Mouse (Mus musculus): Measurements from ENCODE around the gene Slc9a9.
A peak's percentile ranks its signal among the peaks of the same experiment; 100 is the strongest.
"Not testable (repeated sequence)": the region's sequence is repeated elsewhere in the genome, so short reads cannot be mapped to it uniquely, and the experiment has no call there.

The Slc9a9 gene

GRCm38 (mm10) chr9:94669791-94670577 lies at the start of gene Slc9a9:
Gene Slc9a9, plus strand, starts transcription at chr9:94669909.
- DNase-seq (ENCODE audit: low read depth, low spot score), result peak; percentile 28

DNA sequence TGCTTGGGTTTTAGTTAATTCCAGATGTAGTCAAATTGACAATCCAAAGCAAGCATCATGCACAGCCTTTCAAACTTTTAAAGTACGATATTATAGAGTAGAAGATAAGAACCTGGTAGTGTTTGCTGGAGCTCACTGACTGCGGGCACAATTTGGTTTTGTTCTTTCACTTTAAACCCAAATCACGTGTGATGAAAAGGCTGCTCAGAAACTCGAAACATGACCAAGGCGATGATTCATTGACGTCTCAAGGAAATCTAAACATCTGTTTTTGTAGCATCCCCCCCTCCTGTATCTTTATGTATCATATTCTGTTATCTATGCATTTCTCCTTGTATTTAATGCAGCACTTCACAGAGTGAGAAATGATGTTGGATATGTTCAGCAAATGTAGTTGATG lies 49.4 kb upstream of the Slc9a9 start:
- DNase-seq (ENCODE audit: low read depth, low spot score), result no peak

DNA sequence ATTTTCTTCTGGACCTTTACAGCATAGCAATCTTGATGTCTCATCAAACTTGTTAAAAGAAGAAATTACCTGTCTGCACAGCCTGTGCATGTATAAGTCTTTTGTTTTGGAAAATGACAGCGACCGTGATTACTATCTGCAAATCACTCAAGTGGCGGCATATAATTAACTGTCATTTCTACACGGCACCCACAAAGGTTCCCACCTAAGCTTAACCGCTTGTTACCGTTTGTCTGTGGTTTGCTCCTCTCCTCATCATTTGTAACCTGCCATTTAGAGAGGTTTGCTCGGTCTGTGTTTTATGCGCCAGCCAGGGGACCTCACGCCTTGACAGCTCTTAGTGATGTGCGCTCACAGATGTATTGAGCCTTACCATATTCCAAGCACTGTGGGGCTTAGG lies 48.9 kb upstream of the Slc9a9 start:
- DNase-seq (ENCODE audit: low read depth, low spot score), result no peak

- no peak for DNase-seq (ENCODE audit: low read depth, low spot score)
Observed at GRCm38 (mm10) chr9:94621902-94622301, 47.8 kb upstream of the Slc9a9 start.

- no peak for DNase-seq (ENCODE audit: low read depth, low spot score)
Observed at GRCm38 (mm10) chr9:94626737-94627136, 43.0 kb upstream of the Slc9a9 start.

DNA sequence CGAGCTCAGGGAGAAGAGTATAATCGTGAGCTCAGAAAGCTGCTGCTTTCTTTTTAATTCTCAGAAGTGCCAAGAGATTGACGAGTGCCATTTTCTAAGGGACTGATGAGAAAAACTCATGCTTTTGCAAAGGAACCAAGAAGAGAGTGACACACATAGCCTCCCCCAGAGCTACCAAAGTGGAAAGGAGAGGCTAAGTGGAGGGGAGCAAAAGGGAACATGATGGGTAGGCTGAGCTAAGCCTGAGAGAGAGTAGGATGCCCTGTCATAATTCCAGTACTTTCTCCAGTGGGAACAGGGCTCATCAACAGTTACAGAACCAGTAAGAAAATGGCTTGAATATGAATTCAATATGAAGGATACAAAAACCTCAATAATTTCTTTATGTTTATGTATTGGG lies 40.8 kb upstream of the Slc9a9 start:
- DNase-seq (ENCODE audit: low read depth, low spot score), result no peak

GRCm38 (mm10) chr9:94634275-94634674 lies 35.4 kb upstream of the Slc9a9 start:
- DNase-seq (ENCODE audit: low read depth, low spot score), result not testable (repeated sequence)

- DNase-seq (ENCODE audit: low read depth, low spot score), result no peak
Observed at GRCm38 (mm10) chr9:94645631-94646030, 24.1 kb upstream of the Slc9a9 start.

- no peak for DNase-seq (ENCODE audit: low read depth, low spot score)
Observed at GRCm38 (mm10) chr9:94647425-94647824, 22.3 kb upstream of the Slc9a9 start.

DNA sequence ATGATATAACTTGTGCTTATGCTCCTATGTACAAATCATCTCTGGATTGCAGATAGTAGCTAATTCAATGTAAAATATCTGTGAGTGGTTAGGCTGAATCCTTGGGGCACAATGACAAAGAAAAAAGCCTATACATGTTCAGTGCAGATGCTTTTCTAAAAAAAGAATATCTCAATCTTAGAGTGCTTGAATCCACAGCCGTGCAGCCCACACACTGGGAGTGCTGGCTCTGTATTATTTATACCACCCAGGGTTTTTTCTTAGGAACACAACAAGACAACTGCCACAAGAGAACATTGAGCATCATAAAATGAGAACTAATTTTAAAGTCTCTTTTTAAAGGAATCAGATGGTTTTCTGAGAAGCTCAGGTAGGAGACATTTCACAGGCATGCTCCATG lies 19.7 kb upstream of the Slc9a9 start:
- no peak for DNase-seq (ENCODE audit: low read depth, low spot score)

GRCm38 (mm10) chr9:94653198-94653597 lies 16.5 kb upstream of the Slc9a9 start:
- no peak for DNase-seq (ENCODE audit: low read depth, low spot score)

- DNase-seq (ENCODE audit: low read depth, low spot score), result no peak
Observed at GRCm38 (mm10) chr9:94653827-94654226, 15.9 kb upstream of the Slc9a9 start.

- no peak for DNase-seq (ENCODE audit: low read depth, low spot score)
Observed at GRCm38 (mm10) chr9:94656265-94656664, 13.4 kb upstream of the Slc9a9 start.

DNA sequence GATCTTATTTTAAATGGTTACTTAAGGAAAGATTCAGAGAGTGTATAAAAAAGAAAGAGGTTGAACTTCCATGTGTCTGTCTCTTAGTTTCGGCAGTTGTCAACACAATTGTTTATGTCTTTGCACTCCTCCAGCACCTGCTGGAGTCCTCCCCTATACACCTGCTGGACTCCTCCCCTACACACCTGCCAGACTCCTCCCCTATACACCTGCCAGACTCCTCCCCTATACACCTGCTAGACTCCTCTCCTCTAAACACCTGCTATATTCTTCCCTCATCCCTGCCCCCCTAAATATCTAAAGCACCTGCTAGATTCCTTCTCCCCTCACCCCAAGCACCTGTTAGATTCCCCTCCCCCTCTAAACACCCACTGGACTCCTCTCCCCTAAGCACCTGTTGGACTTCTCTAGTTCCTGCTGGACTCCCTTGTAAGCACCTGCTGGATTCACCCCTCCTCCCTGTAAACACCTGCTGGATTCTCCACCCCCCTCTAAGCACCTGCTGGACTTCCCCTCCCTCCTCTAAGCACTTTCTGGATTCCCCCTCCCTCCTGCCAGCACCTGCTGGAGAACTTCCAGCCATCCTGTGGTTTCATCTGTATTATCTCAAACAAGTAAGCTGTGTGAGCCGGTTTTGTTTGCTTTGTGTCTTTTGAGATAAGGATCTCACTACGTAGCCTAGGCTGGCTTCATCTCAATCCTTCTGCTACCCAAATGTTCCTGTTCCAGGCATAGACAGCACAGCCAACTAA lies 10.1 kb upstream of the Slc9a9 start:
- no peak for DNase-seq (ENCODE audit: low read depth, low spot score)

DNA sequence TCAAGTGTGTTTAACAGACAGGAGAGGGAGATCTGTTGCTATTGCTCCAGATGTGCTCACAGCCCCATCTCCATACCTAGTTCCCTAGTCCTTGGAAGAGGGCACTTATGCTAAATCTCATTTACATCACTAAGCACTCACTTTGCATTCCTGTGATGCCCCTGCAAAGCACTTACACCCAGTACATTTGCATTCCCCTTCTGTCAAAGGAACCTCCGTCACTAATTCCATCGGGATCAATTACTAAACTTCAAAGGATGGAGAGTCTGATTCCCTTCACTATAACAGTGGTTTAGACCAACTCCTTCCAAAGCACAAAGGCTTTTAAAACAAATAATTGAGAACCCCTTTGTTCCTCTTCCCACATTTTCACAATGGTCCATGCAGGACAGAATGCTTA lies 7.9 kb upstream of the Slc9a9 start:
- no peak for DNase-seq (ENCODE audit: low read depth, low spot score)

DNA sequence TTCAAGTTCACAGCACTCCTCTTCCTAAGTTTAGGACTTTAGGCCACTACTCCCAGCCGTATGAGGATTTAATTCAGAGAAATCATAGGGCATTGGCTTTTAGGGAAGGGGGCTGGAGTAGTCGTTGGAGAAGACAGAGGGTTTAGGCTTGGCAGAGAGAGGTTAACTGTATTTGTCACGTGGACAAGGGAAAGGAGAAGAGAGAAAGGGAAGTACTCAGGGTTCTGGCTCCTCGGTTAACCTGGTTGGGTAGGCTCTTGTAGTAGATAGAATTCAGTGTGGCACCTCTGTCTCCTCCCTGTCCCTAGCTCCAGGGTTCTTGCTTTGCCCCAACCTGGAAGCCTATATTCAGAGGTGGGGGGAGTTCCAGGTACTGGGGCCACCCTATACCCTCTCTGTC lies 4.5 kb upstream of the Slc9a9 start:
- DNase-seq (ENCODE audit: low read depth, low spot score), result no peak

DNA sequence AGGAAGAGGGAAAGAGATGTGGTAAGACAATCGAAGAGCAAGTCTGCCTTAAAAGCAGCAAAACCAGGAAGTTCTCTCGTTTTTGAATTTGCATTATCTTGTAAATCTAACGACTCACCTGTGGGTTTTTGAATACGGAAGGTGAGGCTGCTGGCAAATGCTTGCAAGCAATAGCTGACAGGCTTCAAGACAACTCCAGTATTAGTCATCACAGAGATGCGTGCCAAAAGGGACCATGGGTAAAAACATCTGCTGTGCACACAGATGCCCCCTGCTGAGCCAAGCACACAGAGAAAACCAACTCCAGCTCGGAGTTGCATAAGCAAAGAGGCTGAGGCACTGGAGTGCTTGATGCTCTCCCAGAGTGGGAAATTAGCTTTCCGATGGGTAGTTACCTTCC lies 1.1 kb upstream of the Slc9a9 start:
- no peak for DNase-seq (ENCODE audit: low read depth, low spot score)

- DNase-seq (ENCODE audit: low read depth, low spot score), result no peak
Observed at GRCm38 (mm10) chr9:94670704-94671103, 995 bp downstream of the Slc9a9 start.

GRCm38 (mm10) chr9:94674704-94675103 lies 5.0 kb downstream of the Slc9a9 start:
- DNase-seq (ENCODE audit: low read depth, low spot score), result no peak

DNA sequence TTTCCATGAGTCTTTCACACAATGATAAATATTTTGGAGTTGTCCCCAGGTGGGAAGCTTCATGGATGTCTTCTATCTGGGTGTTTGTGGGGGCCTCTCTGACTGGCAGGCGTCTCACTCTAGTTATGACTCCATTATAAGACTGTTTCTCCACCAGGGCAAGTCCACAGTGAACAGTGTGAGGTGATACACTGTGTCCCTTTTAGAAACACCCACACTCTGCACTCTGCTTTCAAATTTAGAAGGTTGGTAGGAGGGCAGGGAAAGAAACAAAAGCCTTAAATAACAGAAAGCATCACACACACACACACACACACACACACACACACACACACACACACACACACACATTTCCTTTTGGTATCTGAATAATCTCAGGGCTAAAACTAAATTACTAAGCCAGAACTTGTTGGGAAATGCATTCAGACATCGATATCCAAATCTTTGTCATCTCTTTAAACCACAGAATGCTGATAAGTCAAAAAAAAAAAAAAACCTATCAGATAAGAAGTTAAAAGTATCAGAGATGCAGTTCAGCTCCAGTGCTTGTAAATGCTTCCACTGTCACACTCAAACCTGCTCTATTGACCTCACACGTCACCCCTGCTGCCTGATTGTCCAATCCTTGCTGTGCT lies 8.4 kb downstream of the Slc9a9 start:
- DNase-seq (ENCODE audit: low read depth, low spot score), result no peak

DNA sequence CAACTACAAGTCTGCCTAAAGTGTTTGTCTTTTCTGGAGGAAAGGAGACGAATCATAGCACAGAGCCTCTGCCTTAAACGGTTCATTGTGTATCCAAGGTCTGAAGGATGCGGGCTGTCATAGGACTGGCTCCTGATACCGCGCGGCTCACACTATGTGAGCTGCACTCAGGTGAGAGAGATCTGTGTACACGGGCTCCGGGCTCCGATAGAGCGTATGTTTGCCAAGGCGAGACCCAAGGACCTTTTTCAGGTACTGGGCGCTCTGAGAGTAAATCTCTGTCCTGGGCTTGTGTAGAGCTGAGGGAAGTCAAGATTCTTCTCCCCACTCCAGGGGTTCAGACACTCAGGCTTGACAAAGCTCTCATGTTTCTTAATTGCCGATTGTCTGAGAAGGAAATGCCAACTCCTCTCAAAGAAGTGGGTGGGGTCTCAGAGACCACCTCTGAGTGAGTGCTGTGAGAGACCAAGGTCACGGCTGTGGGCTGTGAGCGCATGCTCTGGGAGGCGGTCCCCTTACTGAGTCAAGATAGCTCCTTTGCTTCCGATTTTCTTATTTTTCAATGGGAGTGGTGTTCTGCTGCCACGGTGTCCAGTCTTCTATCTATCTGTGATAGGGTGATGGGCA lies 10.9 kb downstream of the Slc9a9 start:
- DNase-seq (ENCODE audit: low read depth, low spot score), result no peak

DNA sequence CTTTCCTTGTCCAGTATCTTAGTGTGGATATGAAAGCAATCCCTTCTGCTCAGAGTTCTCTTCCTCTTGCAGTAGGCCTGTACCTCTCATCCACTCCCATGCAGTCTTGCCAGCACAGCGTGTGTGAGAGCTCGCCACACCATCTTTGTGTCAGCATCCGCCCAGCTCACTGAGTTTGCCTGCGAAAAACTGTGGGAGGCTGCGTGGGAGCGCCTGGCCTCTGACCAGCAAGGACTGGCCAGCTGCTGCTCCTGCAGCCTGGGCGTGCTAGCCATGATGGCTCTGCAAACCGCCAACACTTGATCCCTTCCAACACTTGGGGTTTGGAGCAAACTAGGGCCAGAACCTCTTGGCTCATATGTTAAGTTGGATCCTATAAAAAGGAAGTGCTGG lies 11.4 kb downstream of the Slc9a9 start:
- DNase-seq (ENCODE audit: low read depth, low spot score), result no peak

Data from forelimb bud, embryonic 11.5 days (tissue).